Mouse (Mus musculus): ENCODE data around the gene Grk1. TPM values are rescaled to one million over a fixed set of nuclear protein-coding genes. Genes with fewer than 3 reads are reported as not detected.

The Grk1 gene
- polyA plus RNA-seq, 1 experiment from 2014 or later, result not detected

DNA sequence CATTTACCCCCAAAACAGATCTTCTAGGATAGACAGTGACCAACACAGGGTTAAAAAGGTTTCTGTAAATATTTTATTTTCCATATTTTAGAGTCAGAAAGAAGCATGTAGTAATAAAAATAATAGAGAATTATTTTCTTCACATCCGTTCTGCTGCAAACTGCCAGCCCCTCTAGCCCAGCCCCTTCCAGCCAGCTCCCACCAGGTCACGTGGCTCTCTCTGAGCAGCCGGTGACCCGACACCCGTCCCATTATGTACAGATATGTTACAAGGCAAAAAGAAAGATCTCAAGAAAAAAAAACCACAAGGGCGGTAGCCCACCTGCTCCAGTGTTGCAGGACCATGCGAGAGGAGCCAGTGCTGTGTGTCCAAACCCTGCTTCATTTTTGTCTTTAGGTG, 60.4 kb downstream of the Grk1 start:
- DNase-seq (ENCODE audit: low spot score) (no peak), ATAC-seq (no peak)
- no peak overlapping the region for H3K4me2 ChIP-seq (replicated peaks; ENCODE audit: low read depth, low read length)

DNA sequence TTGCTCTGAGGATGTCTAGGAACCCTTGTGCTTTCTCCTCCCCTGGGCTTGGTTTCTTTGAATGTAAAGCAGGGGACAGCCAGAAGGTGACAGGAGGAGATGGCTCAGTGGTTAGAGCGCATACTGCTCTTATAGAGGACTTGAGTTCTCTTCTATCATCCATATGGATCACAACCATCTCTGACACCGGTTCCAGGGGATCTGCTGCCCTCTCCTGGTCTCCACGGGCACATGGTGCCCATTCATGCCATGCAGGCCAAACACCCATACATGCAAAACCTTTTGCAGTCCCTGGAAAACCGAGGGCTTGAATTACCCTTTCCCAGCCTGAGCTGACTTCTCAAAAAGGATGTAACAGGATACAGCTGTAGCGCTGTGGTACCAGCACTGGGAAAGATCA, 62.1 kb downstream of the Grk1 start:
- TF ChIP-seq CTCF (IDR thresholded peaks at IDR 0.05), result peak; percentile 60
- TF ChIP-seq EP300 (IDR thresholded peaks at IDR 0.05), result no peak
- H3K4me2 ChIP-seq (replicated peaks; ENCODE audit: low read depth, low read length), result no peak overlapping the region
- ATAC-seq (no peak), DNase-seq (ENCODE audit: low spot score) (no peak)
- peaks cover 10% of the 10 kb centered on the region; the same call in 1 of the 2 replicates for H3K4me1 ChIP-seq (ENCODE audit: insufficient read depth, low read depth, low read length)
- H3K4me3 ChIP-seq (ENCODE audit: low read depth, low read length), result no peak overlapping the region
- no peak overlapping the region for H3K9ac ChIP-seq (replicated peaks; ENCODE audit: low read depth)
- peaks cover 6% of the 10 kb centered on the region; the same call in 1 of the 2 replicates for H3K36me3 ChIP-seq (ENCODE audit: insufficient read depth, low read length)
- no peak overlapping the region for H3K27ac ChIP-seq (ENCODE audit: low read length)
- no peaks in the 10 kb centered on the region for H3K27me3 ChIP-seq (replicated peaks; ENCODE audit: insufficient read depth, low read length)
- no peaks in the 10 kb centered on the region for H3K9me3 ChIP-seq (ENCODE audit: low read length)
- 61% methylated on average over 5 of the region's 5 CpGs for WGBS

More for the DNA sequence above, 60.4 kb downstream of the Grk1 start:
- Histone ChIP-seq H3K27me3 (replicated peaks; ENCODE audit: insufficient read depth, low read length) (no peaks in the 10 kb centered on the region), H3K9ac (replicated peaks; ENCODE audit: low read depth) (no peak overlapping the region), H3K36me3 (ENCODE audit: insufficient read depth, low read length) (peaks cover 6% of the 10 kb centered on the region; the same call in 1 of the 2 replicates), H3K9me3 (ENCODE audit: low read length) (no peaks in the 10 kb centered on the region), H3K4me3 (ENCODE audit: low read depth, low read length) (no peak overlapping the region), H3K4me1 (ENCODE audit: insufficient read depth, low read depth, low read length) (peaks cover 10% of the 10 kb centered on the region; the same call in 1 of the 2 replicates), H3K27ac (ENCODE audit: low read length) (no peak overlapping the region)
- 53% methylated on average over 7 of the region's 7 CpGs for WGBS
- TF ChIP-seq EP300 (IDR thresholded peaks at IDR 0.05), result no peak
- no peak for TF ChIP-seq CTCF (IDR thresholded peaks at IDR 0.05)

DNA sequence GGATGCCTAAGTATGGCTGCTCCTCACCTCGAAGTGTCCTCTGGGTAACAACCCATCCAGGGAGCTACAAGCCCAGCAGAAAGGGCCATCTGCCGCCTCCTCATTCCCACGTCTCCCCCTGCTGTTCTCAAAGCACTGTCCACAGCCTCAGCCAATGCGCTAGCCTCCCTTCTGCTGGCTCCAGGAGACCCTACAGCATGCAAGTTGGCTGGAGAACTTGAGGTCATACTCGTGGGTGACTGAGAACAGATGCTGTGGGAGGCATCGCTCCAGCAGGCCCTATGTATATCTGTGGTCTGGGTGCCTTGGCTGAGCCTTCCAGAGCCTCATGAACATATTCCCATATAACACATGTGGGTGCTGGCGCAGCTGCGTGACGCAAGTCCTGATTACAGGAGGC, 63.9 kb downstream of the Grk1 start:
- Histone ChIP-seq H3K4me1 (ENCODE audit: insufficient read depth, low read depth, low read length) (no peaks in the 10 kb centered on the region), H3K4me2 (replicated peaks; ENCODE audit: low read depth, low read length) (no peak overlapping the region), H3K4me3 (ENCODE audit: low read depth, low read length) (no peak overlapping the region), H3K27ac (ENCODE audit: low read length) (no peak overlapping the region), H3K36me3 (ENCODE audit: insufficient read depth, low read length) (peaks cover 6% of the 10 kb centered on the region; the same call in 1 of the 2 replicates), H3K27me3 (replicated peaks; ENCODE audit: insufficient read depth, low read length) (no peaks in the 10 kb centered on the region), H3K9ac (replicated peaks; ENCODE audit: low read depth) (no peak overlapping the region), H3K9me3 (ENCODE audit: low read length) (no peaks in the 10 kb centered on the region)
- peak; percentile 36 for TF ChIP-seq CTCF (IDR thresholded peaks at IDR 0.05)
- no peak for TF ChIP-seq EP300 (IDR thresholded peaks at IDR 0.05)
- WGBS, result 61% methylated on average over 9 of the region's 9 CpGs
- peak; percentile 24 for DNase-seq (ENCODE audit: low spot score)
- peak; percentile 53 for ATAC-seq

DNA sequence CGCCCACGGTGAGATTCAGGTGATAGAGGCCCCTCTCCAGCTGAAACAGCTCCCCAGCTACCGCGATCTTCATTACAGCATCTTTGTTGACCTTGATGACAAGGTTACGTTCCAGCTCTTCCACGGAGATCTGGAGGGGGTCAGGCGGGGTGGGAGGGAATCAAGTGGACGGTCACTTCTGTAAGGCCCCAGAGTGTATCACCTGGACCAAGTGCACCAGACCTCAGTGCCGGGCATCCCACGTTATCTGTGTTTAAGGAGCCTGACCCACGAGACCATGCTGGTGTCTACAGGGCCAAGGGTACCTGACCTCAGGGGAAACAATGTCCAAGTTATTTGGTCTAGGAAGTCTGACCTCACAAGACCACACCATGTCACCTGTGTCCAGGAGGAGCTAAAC, 66.6 kb downstream of the Grk1 start:
- H3K27me3 ChIP-seq (replicated peaks; ENCODE audit: insufficient read depth, low read length), result no peaks in the 10 kb centered on the region
- H3K27ac ChIP-seq (ENCODE audit: low read length), result no peak overlapping the region
- H3K9me3 ChIP-seq (ENCODE audit: low read length), result no peaks in the 10 kb centered on the region
- DNase-seq (ENCODE audit: low spot score) (no peak), ATAC-seq (no peak)
- no peak overlapping the region for H3K4me2 ChIP-seq (replicated peaks; ENCODE audit: low read depth, low read length)
- 76% methylated on average over 11 of the region's 11 CpGs for WGBS
- no peak overlapping the region for H3K9ac ChIP-seq (replicated peaks; ENCODE audit: low read depth)
- TF ChIP-seq CTCF (IDR thresholded peaks at IDR 0.05) (no peak), EP300 (IDR thresholded peaks at IDR 0.05) (no peak)
- 0 out of 2 replicates have a peak, but pooled peaks cover 2% of the 10 kb centered on the region for H3K36me3 ChIP-seq (ENCODE audit: insufficient read depth, low read length)
- no peak overlapping the region for H3K4me3 ChIP-seq (ENCODE audit: low read depth, low read length)
- no peaks in the 10 kb centered on the region for H3K4me1 ChIP-seq (ENCODE audit: insufficient read depth, low read depth, low read length)

Other genes with a start within 250 kb of the Grk1 start
- gene Lamp1, start 245.9 kb upstream of the Grk1 start, polyA plus RNA-seq (2015; fragmentation: Nextera tagmentation; extraction: Ambion mirVana), result 508 and 522 TPM in 2 replicates
- 2.0 and 2.5 TPM in 2 replicates for gene Grtp1, start 204.5 kb upstream of the Grk1 start, polyA plus RNA-seq (2015; fragmentation: Nextera tagmentation; extraction: Ambion mirVana)
- gene Adprhl1, start 150.9 kb upstream of the Grk1 start, polyA plus RNA-seq (2015; fragmentation: Nextera tagmentation; extraction: Ambion mirVana), result 0.93 and 1.0 TPM in 2 replicates
- gene Dcun1d2, start 117.0 kb upstream of the Grk1 start, polyA plus RNA-seq (2015; fragmentation: Nextera tagmentation; extraction: Ambion mirVana), result 14.5 TPM in 2 replicates
- 26.1 and 30.3 TPM in 2 replicates for gene Tmco3, start 116.9 kb upstream of the Grk1 start, polyA plus RNA-seq (2015; fragmentation: Nextera tagmentation; extraction: Ambion mirVana)
- gene Tfdp1, start 66.3 kb upstream of the Grk1 start, polyA plus RNA-seq (2015; fragmentation: Nextera tagmentation; extraction: Ambion mirVana), result 45.4 and 50.2 TPM in 2 replicates
- not detected in 2 replicates for gene Atp4b, start 8.3 kb upstream of the Grk1 start, polyA plus RNA-seq (2015; fragmentation: Nextera tagmentation; extraction: Ambion mirVana)
- 0.57 and 1.2 TPM in 2 replicates for gene Tmem255b, start 30.1 kb downstream of the Grk1 start, polyA plus RNA-seq (2015; fragmentation: Nextera tagmentation; extraction: Ambion mirVana)
- 177 and 201 TPM in 2 replicates for gene Gas6, start 89.4 kb downstream of the Grk1 start, polyA plus RNA-seq (2015; fragmentation: Nextera tagmentation; extraction: Ambion mirVana)
- gene 1700029H14Rik, start 157.4 kb downstream of the Grk1 start, polyA plus RNA-seq (2015; fragmentation: Nextera tagmentation; extraction: Ambion mirVana), result not detected in 2 replicates